Mouse (Mus musculus): ENCODE data around the gene Tspan3. TPM values are rescaled to one million over a fixed set of nuclear protein-coding genes. Genes with fewer than 3 reads are reported as not detected.

The Tspan3 gene
- polyA plus RNA-seq, 1 experiment from 2014 or later = 154 TPM

DNA sequence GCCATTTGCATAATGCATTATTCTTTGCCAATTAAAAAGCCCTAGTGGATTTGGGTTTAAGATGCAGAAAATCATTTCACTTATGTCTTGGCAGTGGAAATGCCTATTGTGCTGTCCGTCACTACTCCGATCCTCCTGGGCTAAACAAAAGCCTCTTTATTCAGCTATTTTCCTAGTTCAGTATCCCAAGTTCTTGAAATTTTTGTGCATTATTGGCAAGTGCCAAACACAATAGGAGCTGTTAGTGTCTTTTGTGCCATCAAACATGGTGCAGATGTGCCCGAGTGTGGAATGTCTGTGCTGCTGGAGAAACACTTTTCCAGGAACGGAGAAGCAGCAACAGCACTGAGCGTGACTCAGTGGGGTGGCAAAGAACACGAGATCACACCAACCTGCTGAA, 2.4 kb upstream of the Tspan3 start:
- 79% methylated on average over 6 of the region's 6 CpGs for WGBS
- Histone ChIP-seq H3K27me3 (replicated peaks; ENCODE audit: control insufficient read depth, insufficient read depth, low read length) (no peaks in the 10 kb centered on the region), H3K4me2 (no peak overlapping the region), H3K4me1 (replicated peaks; ENCODE audit: control insufficient read depth, insufficient read depth, low read length) (peaks cover 7% of the 10 kb centered on the region; the same call in 1 of the 2 replicates), H3K9ac (ENCODE audit: low read depth, low read length) (no peak overlapping the region), H3K27ac (ENCODE audit: low read depth, low read length) (no peak overlapping the region), H3K9me3 (ENCODE audit: control insufficient read depth, low read length) (no peaks in the 10 kb centered on the region), H3K36me3 (ENCODE audit: control insufficient read depth, insufficient read depth, low read length) (no peaks in the 10 kb centered on the region), H3K4me3 (ENCODE audit: low read depth, low read length) (no peak overlapping the region)
- ATAC-seq (replicated peaks; ENCODE audit: low FRiP score) (no peak), DNase-seq (ENCODE audit: low spot score) (no peak)

DNA sequence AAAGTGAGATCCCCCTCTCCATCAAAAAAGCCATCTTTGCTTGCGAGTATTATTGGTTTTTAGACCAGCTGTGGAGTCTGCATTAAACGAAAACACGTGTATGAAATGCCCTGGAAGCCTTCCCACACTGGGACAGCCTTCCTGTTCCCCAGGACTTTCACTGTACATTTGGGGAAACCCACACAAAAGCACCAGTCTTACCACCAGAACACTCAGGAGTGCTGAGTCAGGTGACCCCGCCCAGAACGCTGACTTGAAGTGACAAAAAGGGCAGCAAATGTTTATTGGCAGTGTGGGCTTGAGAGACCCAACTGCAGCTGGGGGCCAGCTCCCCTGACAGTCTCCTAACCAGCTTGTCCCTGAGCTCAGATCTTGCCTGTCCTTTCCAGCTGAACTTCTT, 884 bp upstream of the Tspan3 start:
- no peak overlapping the region for H3K4me2 ChIP-seq
- no peaks in the 10 kb centered on the region for H3K9me3 ChIP-seq (ENCODE audit: control insufficient read depth, low read length)
- no peak overlapping the region for H3K27ac ChIP-seq (ENCODE audit: low read depth, low read length)
- ATAC-seq (replicated peaks; ENCODE audit: low FRiP score) = no peak
- no peak overlapping the region for H3K9ac ChIP-seq (ENCODE audit: low read depth, low read length)
- no peak overlapping the region for H3K4me3 ChIP-seq (ENCODE audit: low read depth, low read length)
- no peaks in the 10 kb centered on the region for H3K36me3 ChIP-seq (ENCODE audit: control insufficient read depth, insufficient read depth, low read length)
- WGBS = 45% methylated on average over 5 of the region's 5 CpGs
- DNase-seq (ENCODE audit: low spot score) = no peak
- H3K4me1 ChIP-seq (replicated peaks; ENCODE audit: control insufficient read depth, insufficient read depth, low read length) = peaks cover 10% of the 10 kb centered on the region
- H3K27me3 ChIP-seq (replicated peaks; ENCODE audit: control insufficient read depth, insufficient read depth, low read length) = peaks cover 3% of the 10 kb centered on the region; the same call in 1 of the 2 replicates

DNA sequence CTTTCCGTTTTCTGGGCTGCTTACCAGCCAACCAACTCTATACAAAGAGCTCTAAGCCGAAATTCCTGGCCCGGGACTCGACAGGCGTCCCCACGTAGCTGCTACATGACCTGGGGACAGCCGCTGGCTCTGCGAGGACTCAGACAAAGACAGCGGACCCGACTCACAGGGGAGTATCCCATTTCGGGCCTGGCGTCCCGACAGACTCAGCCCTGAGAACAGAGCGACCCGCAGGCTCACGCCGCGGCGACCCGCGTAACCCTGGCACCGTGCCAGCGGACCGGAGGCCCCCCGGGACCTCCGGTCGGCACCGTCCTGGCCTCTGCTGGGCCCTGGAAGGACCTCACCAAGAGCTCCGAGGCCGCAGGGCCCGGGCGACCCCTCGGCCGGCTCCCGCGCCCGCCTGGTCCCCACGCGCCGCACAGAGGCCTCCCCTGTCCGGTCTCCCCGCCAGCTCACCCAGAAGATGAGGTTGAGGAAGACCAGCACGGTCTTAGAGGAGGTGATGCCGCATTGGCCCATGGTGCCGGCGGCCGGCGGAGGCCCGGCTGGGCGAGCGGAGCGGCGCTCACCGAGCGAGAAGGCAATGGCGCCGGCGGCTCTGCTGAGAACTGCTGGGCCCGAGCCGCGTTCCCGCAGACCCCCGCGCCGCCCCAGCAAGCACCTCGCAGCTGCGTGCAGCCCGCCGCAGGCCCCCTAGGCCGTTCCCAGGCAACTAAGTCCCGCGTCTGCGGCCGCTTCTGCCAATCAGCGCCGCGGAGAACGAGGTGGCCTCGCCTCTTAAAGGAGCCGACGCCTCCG, 4.7 kb downstream of the Tspan3 start:
- Histone ChIP-seq H3K4me2 (peak overlapping the region; percentile 78), H3K27ac (ENCODE audit: low read depth, low read length) (peak overlapping the region; percentile 81), H3K36me3 (ENCODE audit: control insufficient read depth, insufficient read depth, low read length) (no peaks in the 10 kb centered on the region), H3K4me1 (replicated peaks; ENCODE audit: control insufficient read depth, insufficient read depth, low read length) (peaks cover 18% of the 10 kb centered on the region), H3K27me3 (replicated peaks; ENCODE audit: control insufficient read depth, insufficient read depth, low read length) (peaks cover 3% of the 10 kb centered on the region; the same call in 1 of the 2 replicates), H3K4me3 (ENCODE audit: low read depth, low read length) (peak overlapping the region; percentile 97), H3K9ac (ENCODE audit: low read depth, low read length) (peak overlapping the region; percentile 96), H3K9me3 (ENCODE audit: control insufficient read depth, low read length) (no peaks in the 10 kb centered on the region)
- WGBS = under 1% methylated on average over 77 of the region's 82 CpGs
- DNase-seq (ENCODE audit: low spot score) = peak; percentile 83
- ATAC-seq (replicated peaks; ENCODE audit: low FRiP score) = peak; percentile 96

DNA sequence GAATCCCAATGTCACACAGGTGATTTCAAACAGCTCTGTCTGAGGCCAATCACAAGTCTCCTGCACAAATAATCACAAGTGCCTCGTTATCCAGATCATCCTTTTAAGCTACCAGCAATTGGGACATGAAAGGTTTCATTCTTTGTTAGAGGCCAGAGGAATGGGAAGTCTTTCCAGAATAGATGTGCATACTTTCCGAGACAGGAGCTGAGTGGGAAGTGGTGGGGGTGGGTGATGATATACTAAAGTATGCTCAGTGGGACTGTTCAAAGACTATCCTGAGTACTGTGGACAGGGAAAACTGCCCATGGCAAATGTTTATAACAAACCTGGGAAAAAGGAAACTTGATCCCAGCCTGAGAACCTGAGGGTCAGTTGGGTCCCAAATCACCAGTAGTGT, 5.8 kb downstream of the Tspan3 start:
- no peaks in the 10 kb centered on the region for H3K36me3 ChIP-seq (ENCODE audit: control insufficient read depth, insufficient read depth, low read length)
- H3K4me2 ChIP-seq = peak overlapping the region; percentile 78
- H3K4me1 ChIP-seq (replicated peaks; ENCODE audit: control insufficient read depth, insufficient read depth, low read length) = peaks cover 16% of the 10 kb centered on the region
- peaks cover 3% of the 10 kb centered on the region; the same call in 1 of the 2 replicates for H3K27me3 ChIP-seq (replicated peaks; ENCODE audit: control insufficient read depth, insufficient read depth, low read length)
- H3K4me3 ChIP-seq (ENCODE audit: low read depth, low read length) = peak overlapping the region; percentile 97
- no peaks in the 10 kb centered on the region for H3K9me3 ChIP-seq (ENCODE audit: control insufficient read depth, low read length)
- H3K9ac ChIP-seq (ENCODE audit: low read depth, low read length) = no peak overlapping the region
- WGBS = 31% methylated on average over 2 of the region's 2 CpGs
- DNase-seq (ENCODE audit: low spot score) = no peak
- no peak for ATAC-seq (replicated peaks; ENCODE audit: low FRiP score)
- H3K27ac ChIP-seq (ENCODE audit: low read depth, low read length) = no peak overlapping the region

DNA sequence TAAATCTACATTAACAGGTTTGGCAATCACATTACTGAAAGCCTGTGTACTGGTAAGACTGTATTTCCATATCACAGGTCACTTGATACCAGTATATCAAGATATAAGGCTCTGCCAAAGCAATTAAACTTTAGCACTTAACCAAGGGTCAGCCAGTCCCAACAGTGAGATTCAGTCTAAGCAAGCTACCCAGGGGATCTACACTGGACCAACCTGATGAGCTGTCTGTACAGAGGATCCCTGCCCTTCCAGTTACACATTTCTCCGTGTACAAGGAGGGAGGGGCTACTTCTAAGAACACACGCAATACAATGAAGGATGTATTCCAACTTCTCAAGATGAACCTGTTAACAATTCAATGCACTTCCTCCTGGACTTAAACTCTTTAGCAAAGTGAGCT, 7.2 kb downstream of the Tspan3 start:
- H3K27me3 ChIP-seq (replicated peaks; ENCODE audit: control insufficient read depth, insufficient read depth, low read length) = peaks cover 3% of the 10 kb centered on the region; the same call in 1 of the 2 replicates
- WGBS = 76% methylated on average over 2 of the region's 2 CpGs
- H3K9ac ChIP-seq (ENCODE audit: low read depth, low read length) = no peak overlapping the region
- no peak overlapping the region for H3K4me2 ChIP-seq
- peaks cover 22% of the 10 kb centered on the region for H3K4me1 ChIP-seq (replicated peaks; ENCODE audit: control insufficient read depth, insufficient read depth, low read length)
- no peaks in the 10 kb centered on the region for H3K9me3 ChIP-seq (ENCODE audit: control insufficient read depth, low read length)
- H3K36me3 ChIP-seq (ENCODE audit: control insufficient read depth, insufficient read depth, low read length) = no peaks in the 10 kb centered on the region
- no peak overlapping the region for H3K4me3 ChIP-seq (ENCODE audit: low read depth, low read length)
- DNase-seq (ENCODE audit: low spot score) (no peak), ATAC-seq (replicated peaks; ENCODE audit: low FRiP score) (no peak)
- no peak overlapping the region for H3K27ac ChIP-seq (ENCODE audit: low read depth, low read length)

DNA sequence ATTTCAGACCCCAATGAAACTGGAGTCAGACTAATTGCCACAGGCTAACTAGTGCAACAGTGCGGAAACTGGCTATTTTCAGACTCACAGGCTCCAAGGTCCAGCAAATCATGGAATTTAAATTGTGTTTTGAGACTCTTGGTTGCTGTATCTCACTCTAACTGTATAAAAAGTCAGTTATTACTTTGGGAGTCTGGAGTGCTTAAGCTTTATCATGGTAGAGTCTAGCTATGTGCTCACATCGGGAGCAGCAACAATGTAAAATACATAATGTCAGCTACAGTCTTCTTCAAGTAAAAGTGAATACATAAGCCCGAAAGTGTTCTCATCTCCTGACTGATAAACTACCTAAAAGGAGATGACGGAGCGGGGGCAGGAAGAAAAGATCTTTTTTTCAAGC, 10.7 kb downstream of the Tspan3 start:
- Histone ChIP-seq H3K27me3 (replicated peaks; ENCODE audit: control insufficient read depth, insufficient read depth, low read length) (no peaks in the 10 kb centered on the region), H3K4me3 (ENCODE audit: low read depth, low read length) (no peak overlapping the region), H3K4me1 (replicated peaks; ENCODE audit: control insufficient read depth, insufficient read depth, low read length) (peaks cover 16% of the 10 kb centered on the region), H3K9ac (ENCODE audit: low read depth, low read length) (no peak overlapping the region), H3K4me2 (no peak overlapping the region), H3K27ac (ENCODE audit: low read depth, low read length) (no peak overlapping the region), H3K9me3 (ENCODE audit: control insufficient read depth, low read length) (no peaks in the 10 kb centered on the region), H3K36me3 (ENCODE audit: control insufficient read depth, insufficient read depth, low read length) (no peaks in the 10 kb centered on the region)
- ATAC-seq (replicated peaks; ENCODE audit: low FRiP score) = no peak
- 89% methylated on average over 5 of the region's 5 CpGs for WGBS
- no peak for DNase-seq (ENCODE audit: low spot score)

- no peak for ATAC-seq (replicated peaks; ENCODE audit: low FRiP score)
- Histone ChIP-seq H3K4me2 (no peak overlapping the region), H3K27ac (ENCODE audit: low read depth, low read length) (no peak overlapping the region), H3K4me3 (ENCODE audit: low read depth, low read length) (no peak overlapping the region), H3K36me3 (ENCODE audit: control insufficient read depth, insufficient read depth, low read length) (no peaks in the 10 kb centered on the region), H3K9me3 (ENCODE audit: control insufficient read depth, low read length) (no peaks in the 10 kb centered on the region), H3K4me1 (replicated peaks; ENCODE audit: control insufficient read depth, insufficient read depth, low read length) (peaks cover 10% of the 10 kb centered on the region), H3K27me3 (replicated peaks; ENCODE audit: control insufficient read depth, insufficient read depth, low read length) (no peaks in the 10 kb centered on the region), H3K9ac (ENCODE audit: low read depth, low read length) (no peak overlapping the region)
- 75% methylated on average over 4 of the region's 4 CpGs for WGBS
- DNase-seq (ENCODE audit: low spot score) = no peak
Observed at GRCm38 (mm10) chr9:56152482-56153007, 12.7 kb downstream of the Tspan3 start.

- ATAC-seq (replicated peaks; ENCODE audit: low FRiP score) (no peak), DNase-seq (ENCODE audit: low spot score) (no peak)
- H3K27ac ChIP-seq (ENCODE audit: low read depth, low read length) = no peak overlapping the region
- H3K4me2 ChIP-seq = no peak overlapping the region
- H3K27me3 ChIP-seq (replicated peaks; ENCODE audit: control insufficient read depth, insufficient read depth, low read length) = no peaks in the 10 kb centered on the region
- no peaks in the 10 kb centered on the region for H3K36me3 ChIP-seq (ENCODE audit: control insufficient read depth, insufficient read depth, low read length)
- WGBS = 74% methylated on average over 7 of the region's 7 CpGs
- H3K9ac ChIP-seq (ENCODE audit: low read depth, low read length) = no peak overlapping the region
- no peak overlapping the region for H3K4me3 ChIP-seq (ENCODE audit: low read depth, low read length)
- H3K9me3 ChIP-seq (ENCODE audit: control insufficient read depth, low read length) = no peaks in the 10 kb centered on the region
- peaks cover 10% of the 10 kb centered on the region for H3K4me1 ChIP-seq (replicated peaks; ENCODE audit: control insufficient read depth, insufficient read depth, low read length)
Observed at GRCm38 (mm10) chr9:56151745-56152481, 13.4 kb downstream of the Tspan3 start.
